Mouse (Mus musculus) frontal cortex, postnatal 25 days (tissue): ENCODE measurements at regions not wholly inside any gene's neighbourhood (a gene's known extent, or its start where the extent isn't known, plus 50 kb on each side); places are given as distances from the start of the nearest gene placed in this dataset.

ENCODE experiments used
- DNase-seq, 2 experiments: peaks; one replicate each; pipeline ENCODE4 v3.0.0; 2022; ENCODE audit warnings: low spot score in 2 of 2

DNA sequence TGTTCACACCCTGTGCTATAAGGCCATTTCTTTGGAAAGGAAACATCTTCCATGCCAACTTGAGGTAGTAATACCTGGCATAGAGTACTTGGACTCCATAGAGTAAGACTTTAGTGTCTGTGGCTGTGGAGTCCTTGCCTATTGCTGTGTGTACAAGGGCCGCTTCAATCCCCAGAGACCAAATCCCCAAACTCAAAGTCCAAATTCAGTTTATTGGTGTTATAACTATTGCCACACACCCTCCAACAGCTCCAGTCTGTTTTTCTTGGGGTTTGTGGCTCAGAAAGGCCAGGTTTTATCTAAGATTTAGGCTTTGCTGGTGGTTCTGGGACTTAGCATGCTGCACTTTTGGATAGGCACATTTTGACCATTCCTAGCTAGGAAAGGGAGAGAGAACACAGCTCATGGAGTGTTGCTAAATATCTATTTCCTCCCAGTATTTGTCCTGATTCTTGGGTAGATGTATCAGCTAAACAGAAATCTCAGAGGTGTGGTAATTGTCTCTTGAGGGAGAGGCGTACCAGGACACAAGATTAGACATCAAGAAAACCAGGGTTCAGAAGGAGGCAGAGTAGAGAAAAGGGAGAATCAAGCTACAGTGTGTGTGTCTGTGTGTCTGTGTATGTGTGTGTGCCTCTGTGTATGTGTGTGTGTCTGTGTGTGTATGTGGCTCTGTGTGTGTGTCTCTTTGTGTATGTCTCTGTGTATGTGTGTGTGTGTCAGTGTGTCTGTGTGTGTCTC, 65.3 kb upstream of the Parp11 start:
- DNase-seq: no peak

DNA sequence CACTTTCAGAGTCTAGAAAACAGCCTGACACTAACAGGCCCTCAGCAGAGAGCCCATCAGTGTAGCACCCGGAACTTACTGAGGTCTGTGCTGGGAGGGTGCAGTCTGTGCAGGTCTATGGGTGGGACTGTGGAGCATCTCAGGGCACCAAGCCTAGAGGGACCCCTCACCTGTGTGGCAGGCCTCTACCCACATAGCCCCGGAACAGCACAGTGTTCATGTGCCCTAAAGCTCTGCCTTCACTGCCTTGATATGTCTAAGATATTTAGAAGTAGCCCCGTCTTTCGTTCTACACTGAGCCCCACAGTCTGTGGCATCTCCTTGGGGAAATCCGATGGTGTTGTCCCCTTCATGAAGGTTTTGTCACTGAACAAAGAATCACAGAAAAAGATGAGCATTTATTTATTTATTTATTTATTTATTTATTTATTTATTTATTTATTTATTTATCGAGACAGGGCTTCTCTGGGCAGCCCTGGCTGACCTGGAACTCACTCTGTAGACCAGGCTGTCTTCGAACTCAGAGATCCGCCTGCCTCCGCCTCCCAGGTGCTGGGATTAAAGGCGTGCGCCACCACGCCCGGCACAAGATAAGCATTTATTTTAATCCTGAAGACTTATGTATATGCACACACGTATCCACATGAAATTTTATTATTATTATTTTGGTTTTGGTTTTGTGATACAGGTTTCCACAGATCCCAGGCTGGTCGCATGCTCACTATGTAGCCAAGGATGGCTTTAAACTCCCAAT, 55.2 kb upstream of the Parp11 start:
- no peak for DNase-seq

DNA sequence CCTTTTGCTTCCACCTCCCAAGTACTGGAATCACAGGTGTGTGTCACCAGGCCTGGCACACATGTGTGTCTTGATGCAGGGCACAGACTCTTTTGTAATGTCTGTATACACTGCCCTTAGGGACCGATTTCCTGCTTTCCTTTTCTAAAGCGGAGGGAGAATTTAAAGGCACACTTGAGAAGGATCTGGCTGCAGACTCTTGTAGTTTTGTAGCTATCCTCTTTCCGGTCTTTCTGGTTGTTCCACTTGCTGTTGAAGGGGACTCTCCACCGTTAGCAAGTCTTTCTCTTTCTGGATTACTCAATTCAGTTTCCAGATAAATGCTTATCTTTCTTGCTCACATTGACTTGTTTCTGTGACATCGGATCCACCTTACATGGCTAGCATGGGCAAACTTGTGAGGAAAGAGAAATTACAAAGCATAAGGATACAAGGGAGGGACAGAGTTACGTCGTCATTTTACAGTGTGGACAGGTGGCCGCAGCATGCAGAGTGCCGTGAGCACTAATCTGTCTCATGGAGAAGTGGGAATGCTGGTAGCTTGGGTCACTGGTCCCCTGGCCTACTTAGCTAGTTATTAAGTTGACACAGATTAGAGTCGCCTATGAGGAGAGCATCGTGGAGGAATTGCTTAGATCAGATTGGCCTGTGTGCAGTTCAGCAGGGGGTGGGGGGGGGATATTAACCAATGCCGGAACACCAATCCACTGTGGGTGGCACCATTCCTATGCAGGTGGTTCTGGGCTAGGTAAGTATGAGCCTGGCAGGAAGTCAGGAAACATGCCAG, 54.4 kb upstream of the Parp11 start:
- no peak for DNase-seq

DNA sequence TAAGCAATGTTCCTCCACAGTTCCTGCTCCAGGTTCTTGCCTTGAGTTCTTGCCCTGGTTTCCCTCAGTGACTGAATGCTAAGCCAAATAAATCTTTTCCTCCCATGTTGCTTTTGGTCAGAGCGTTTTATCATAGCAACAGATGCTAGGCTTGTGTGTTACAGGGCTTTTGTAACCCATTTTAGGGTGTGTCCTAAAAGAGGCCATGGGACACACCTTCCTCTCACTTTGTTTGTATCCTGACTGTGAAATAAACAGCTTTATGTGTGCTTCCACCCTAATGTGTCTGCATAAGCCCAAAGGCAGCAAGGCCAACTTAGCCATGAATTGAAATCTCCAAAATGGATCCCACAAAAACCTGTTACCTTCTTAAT, 53.9 kb upstream of the Parp11 start:
- DNase-seq: no peak

DNA sequence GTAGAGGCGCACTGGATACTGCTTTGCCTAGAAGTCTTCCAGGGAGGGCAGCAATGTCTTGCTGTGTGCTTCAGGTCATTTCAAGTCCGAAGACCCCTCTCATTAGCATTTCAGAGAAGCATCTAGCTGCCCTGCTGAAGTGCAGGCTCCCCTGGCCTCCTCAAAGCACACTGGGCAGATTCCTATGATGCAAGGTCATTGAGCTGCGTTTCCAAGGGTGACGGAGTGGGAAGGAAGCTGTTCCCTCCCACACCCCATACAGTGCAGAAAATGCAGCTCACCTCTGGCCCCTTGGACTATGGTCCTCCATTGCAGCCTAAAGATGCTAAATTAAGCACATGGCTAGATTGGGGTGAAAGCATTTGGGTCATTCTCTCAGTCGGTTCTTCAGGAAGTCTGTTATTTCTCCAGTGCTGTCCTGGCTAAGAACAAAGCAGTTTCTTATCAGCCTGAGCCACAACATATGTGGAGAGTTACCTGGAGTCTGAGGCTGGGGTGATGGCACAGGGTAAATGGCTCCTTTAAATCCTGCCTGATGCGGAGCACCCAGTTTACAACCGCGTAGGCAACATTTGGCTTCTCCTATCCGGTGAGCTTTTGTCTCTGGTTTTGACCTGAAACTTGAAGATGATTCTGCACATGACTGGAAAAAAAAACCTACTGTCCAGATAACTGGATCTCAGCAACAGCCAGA, 52.6 kb upstream of the Parp11 start:
- DNase-seq: no peak
